Mouse (Mus musculus): Measurements from ENCODE around the gene Gcnt2. TPM values are rescaled to one million over a fixed set of nuclear protein-coding genes. Genes with fewer than 3 reads are reported as not detected.
"Not testable (repeated sequence)": the region's sequence is repeated elsewhere in the genome, so short reads cannot be mapped to it uniquely, and the experiment has no call there.

Gene Gcnt2
- polyA plus RNA-seq, 1 experiment = 57.5 TPM

GRCm38 (mm10) chr13:40917161-40918091 is 57.9 kb downstream of the Gcnt2 start:
- peaks cover 2% of the 10 kb centered on the region; the same call in 1 of the 2 replicates for H3K36me3 ChIP-seq (ENCODE audit: control insufficient read depth, insufficient read depth, low read length, poor library complexity, severe bottlenecking)
- no peaks in the 10 kb centered on the region for H3K27me3 ChIP-seq (ENCODE audit: control insufficient read depth, insufficient read depth, low read length, poor library complexity, severe bottlenecking)
- TF ChIP-seq POLR2A (IDR thresholded peaks at IDR 0.05; ENCODE audit: insufficient read depth, low read length) (no peak), EP300 (IDR thresholded peaks at IDR 0.05; ENCODE audit: insufficient read depth, low read depth, low read length) (peak; percentile 98), CTCF (IDR thresholded peaks at IDR 0.05; ENCODE audit: low read depth, low read length) (no peak)
- peak overlapping the region; percentile 96 for H3K27ac ChIP-seq (ENCODE audit: insufficient read depth, low read length)
- H3K9me3 ChIP-seq (replicated peaks; ENCODE audit: control insufficient read depth, insufficient read depth, low read length, poor library complexity, severe bottlenecking) = no peaks in the 10 kb centered on the region
- H3K4me1 ChIP-seq (ENCODE audit: control insufficient read depth, insufficient read depth, low read length) = peaks cover 7% of the 10 kb centered on the region
- peak overlapping the region; percentile 73 for H3K9ac ChIP-seq (ENCODE audit: low read depth, poor library complexity, severe bottlenecking)
- H3K4me3 ChIP-seq (ENCODE audit: low read depth, low read length) = peak overlapping the region; percentile 85

DNA sequence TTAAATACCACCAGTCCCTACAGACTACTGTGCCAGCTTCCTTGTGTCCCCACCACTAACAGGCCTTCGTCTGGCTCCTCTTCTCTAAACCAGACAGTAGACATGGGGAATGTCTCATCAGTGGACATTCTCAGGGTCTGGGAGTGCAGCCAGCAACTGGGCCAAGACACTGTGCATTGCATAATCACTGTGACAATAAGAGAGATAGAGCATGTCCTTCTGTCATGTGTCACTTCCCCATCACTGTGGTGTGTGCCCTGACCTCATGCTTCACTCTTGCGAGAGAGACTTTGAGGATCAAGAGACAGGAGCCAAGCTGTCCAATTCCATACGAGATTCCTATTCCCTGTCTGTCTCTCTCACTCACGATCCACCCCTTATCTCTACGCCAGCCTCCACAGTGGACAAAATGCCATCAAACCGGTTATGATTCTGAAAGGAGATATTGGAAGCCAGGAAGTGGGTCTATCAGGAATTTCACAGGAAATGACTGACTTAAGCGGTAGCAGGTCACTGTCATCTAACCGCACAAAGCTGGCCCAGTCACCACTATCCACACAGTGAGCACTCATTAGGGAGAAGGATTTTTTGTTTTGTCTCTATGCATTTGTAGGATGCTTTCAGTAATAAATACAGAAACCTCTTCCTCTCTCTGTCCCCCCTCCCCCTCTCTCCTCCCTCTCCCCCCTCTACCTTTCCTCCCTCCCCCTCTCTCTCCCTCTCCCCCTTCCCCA is 61.9 kb downstream of the Gcnt2 start:
- H3K4me3 ChIP-seq (ENCODE audit: low read depth, low read length) = 0 out of 2 replicates have a peak overlapping the region, but pooled peaks have one; percentile 9
- no peak for TF ChIP-seq POLR2A (IDR thresholded peaks at IDR 0.05; ENCODE audit: insufficient read depth, low read length)
- no peak for TF ChIP-seq EP300 (IDR thresholded peaks at IDR 0.05; ENCODE audit: insufficient read depth, low read depth, low read length)
- no peak for TF ChIP-seq CTCF (IDR thresholded peaks at IDR 0.05; ENCODE audit: low read depth, low read length)
- H3K9ac ChIP-seq (ENCODE audit: low read depth, poor library complexity, severe bottlenecking) = no peak overlapping the region
- peaks cover 9% of the 10 kb centered on the region for H3K4me1 ChIP-seq (ENCODE audit: control insufficient read depth, insufficient read depth, low read length)
- H3K27me3 ChIP-seq (ENCODE audit: control insufficient read depth, insufficient read depth, low read length, poor library complexity, severe bottlenecking) = no peaks in the 10 kb centered on the region
- peaks cover 13% of the 10 kb centered on the region; the same call in 1 of the 2 replicates for H3K36me3 ChIP-seq (ENCODE audit: control insufficient read depth, insufficient read depth, low read length, poor library complexity, severe bottlenecking)
- no peaks in the 10 kb centered on the region for H3K9me3 ChIP-seq (replicated peaks; ENCODE audit: control insufficient read depth, insufficient read depth, low read length, poor library complexity, severe bottlenecking)
- H3K27ac ChIP-seq (ENCODE audit: insufficient read depth, low read length) = peak overlapping the region; percentile 38; the same call in 1 of the 2 replicates

- no peak for TF ChIP-seq POLR2A (IDR thresholded peaks at IDR 0.05; ENCODE audit: insufficient read depth, low read length)
- no peak for TF ChIP-seq EP300 (IDR thresholded peaks at IDR 0.05; ENCODE audit: insufficient read depth, low read depth, low read length)
- no peak for TF ChIP-seq CTCF (IDR thresholded peaks at IDR 0.05; ENCODE audit: low read depth, low read length)
- H3K36me3 ChIP-seq (ENCODE audit: control insufficient read depth, insufficient read depth, low read length, poor library complexity, severe bottlenecking) = peaks cover 13% of the 10 kb centered on the region; the same call in 1 of the 2 replicates
Observed at GRCm38 (mm10) chr13:40922311-40922877, 62.8 kb downstream of the Gcnt2 start.

DNA sequence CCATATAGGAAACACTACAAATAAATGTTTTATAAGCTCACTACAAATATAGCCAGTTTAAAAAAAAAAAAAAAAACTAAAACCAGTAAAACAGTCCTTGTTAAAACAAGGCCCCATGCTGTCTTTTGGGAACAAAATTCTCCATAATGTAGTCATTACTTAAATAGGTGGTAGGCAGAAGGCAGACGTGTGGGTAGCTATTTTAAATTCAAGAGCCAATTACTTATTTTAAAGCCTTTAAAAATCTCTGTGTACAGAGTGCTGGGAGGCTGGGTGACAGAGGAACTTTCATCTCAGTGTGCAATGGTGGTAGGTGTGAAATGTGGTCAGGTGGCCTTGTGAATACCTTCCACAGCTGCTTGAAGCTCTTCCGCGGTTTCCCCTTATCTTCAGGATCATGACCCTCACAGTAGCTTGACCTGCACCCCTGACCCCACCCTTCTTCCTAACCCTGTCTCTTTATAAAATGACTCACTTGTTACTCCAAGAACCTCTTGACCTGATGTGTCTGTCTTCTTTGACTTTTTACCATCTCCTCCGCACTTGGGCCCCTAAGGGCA is 64.3 kb downstream of the Gcnt2 start:
- peaks cover 9% of the 10 kb centered on the region for H3K4me1 ChIP-seq (ENCODE audit: control insufficient read depth, insufficient read depth, low read length)
- no peak overlapping the region for H3K9ac ChIP-seq (ENCODE audit: low read depth, poor library complexity, severe bottlenecking)
- no peaks in the 10 kb centered on the region for H3K9me3 ChIP-seq (replicated peaks; ENCODE audit: control insufficient read depth, insufficient read depth, low read length, poor library complexity, severe bottlenecking)
- no peak overlapping the region for H3K4me3 ChIP-seq (ENCODE audit: low read depth, low read length)
- TF ChIP-seq EP300 (IDR thresholded peaks at IDR 0.05; ENCODE audit: insufficient read depth, low read depth, low read length) = no peak
- TF ChIP-seq CTCF (IDR thresholded peaks at IDR 0.05; ENCODE audit: low read depth, low read length) = no peak
- TF ChIP-seq POLR2A (IDR thresholded peaks at IDR 0.05; ENCODE audit: insufficient read depth, low read length) = no peak
- peak overlapping the region; percentile 31; the same call in 1 of the 2 replicates for H3K27ac ChIP-seq (ENCODE audit: insufficient read depth, low read length)
- peaks cover 17% of the 10 kb centered on the region; the same call in 1 of the 2 replicates for H3K36me3 ChIP-seq (ENCODE audit: control insufficient read depth, insufficient read depth, low read length, poor library complexity, severe bottlenecking)
- no peaks in the 10 kb centered on the region for H3K27me3 ChIP-seq (ENCODE audit: control insufficient read depth, insufficient read depth, low read length, poor library complexity, severe bottlenecking)

More at GRCm38 (mm10) chr13:40922311-40922877, 62.8 kb downstream of the Gcnt2 start:
- Histone ChIP-seq H3K27me3 (ENCODE audit: control insufficient read depth, insufficient read depth, low read length, poor library complexity, severe bottlenecking) (no peaks in the 10 kb centered on the region), H3K27ac (ENCODE audit: insufficient read depth, low read length) (peak overlapping the region; percentile 46; the same call in 1 of the 2 replicates), H3K9ac (ENCODE audit: low read depth, poor library complexity, severe bottlenecking) (no peak overlapping the region), H3K4me1 (ENCODE audit: control insufficient read depth, insufficient read depth, low read length) (peaks cover 9% of the 10 kb centered on the region), H3K9me3 (replicated peaks; ENCODE audit: control insufficient read depth, insufficient read depth, low read length, poor library complexity, severe bottlenecking) (no peaks in the 10 kb centered on the region), H3K4me3 (ENCODE audit: low read depth, low read length) (no peak overlapping the region)

DNA sequence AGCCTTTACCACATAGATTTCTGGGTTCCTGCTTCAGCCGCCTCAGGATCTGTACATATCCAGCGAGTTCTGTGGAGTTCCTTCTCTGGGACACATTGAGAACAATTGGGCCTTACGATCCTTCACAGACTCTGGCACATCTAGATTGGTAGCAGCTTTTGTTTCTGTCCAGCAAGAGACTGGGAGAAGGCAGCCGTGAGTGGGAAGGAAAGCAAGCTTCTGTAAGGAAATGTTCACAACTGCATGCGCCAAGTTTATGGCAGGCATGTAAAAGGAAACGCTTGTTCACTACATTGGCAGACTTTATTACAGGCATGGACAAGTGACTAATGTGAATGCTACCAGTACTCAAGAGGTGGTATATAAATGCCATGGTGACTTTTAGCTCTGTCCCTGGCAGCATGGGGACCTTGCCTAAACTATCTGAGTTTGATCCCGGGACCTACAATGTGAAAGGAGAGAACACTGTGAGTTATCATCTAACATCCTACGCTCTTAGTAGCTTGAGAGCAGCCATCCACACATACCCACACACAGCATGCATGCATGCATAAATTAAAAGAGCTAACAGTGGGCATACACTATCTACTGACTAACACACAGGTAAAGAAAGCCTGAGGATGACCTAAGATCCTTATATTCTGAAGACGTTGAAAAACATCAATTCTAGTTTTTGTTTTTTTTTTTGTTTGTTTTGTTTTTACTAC is 68.8 kb downstream of the Gcnt2 start:
- Histone ChIP-seq H3K27ac (ENCODE audit: insufficient read depth, low read length) (no peak overlapping the region), H3K4me3 (ENCODE audit: low read depth, low read length) (no peak overlapping the region), H3K4me1 (ENCODE audit: control insufficient read depth, insufficient read depth, low read length) (peaks cover 1% of the 10 kb centered on the region), H3K9me3 (replicated peaks; ENCODE audit: control insufficient read depth, insufficient read depth, low read length, poor library complexity, severe bottlenecking) (no peaks in the 10 kb centered on the region), H3K9ac (ENCODE audit: low read depth, poor library complexity, severe bottlenecking) (no peak overlapping the region), H3K27me3 (ENCODE audit: control insufficient read depth, insufficient read depth, low read length, poor library complexity, severe bottlenecking) (no peaks in the 10 kb centered on the region), H3K36me3 (ENCODE audit: control insufficient read depth, insufficient read depth, low read length, poor library complexity, severe bottlenecking) (peaks cover 23% of the 10 kb centered on the region)
- TF ChIP-seq EP300 (IDR thresholded peaks at IDR 0.05; ENCODE audit: insufficient read depth, low read depth, low read length) (no peak), CTCF (IDR thresholded peaks at IDR 0.05; ENCODE audit: low read depth, low read length) (no peak), POLR2A (IDR thresholded peaks at IDR 0.05; ENCODE audit: insufficient read depth, low read length) (no peak)

GRCm38 (mm10) chr13:40931871-40932270 is 72.3 kb downstream of the Gcnt2 start:
- H3K4me1 ChIP-seq (ENCODE audit: control insufficient read depth, insufficient read depth, low read length); H3K4me3 ChIP-seq (ENCODE audit: low read depth, low read length); H3K27ac ChIP-seq (ENCODE audit: insufficient read depth, low read length); H3K27me3 ChIP-seq (ENCODE audit: control insufficient read depth, insufficient read depth, low read length, poor library complexity, severe bottlenecking); H3K9ac ChIP-seq (ENCODE audit: low read depth, poor library complexity, severe bottlenecking); H3K9me3 ChIP-seq (replicated peaks; ENCODE audit: control insufficient read depth, insufficient read depth, low read length, poor library complexity, severe bottlenecking): not testable (repeated sequence)
- H3K36me3 ChIP-seq (ENCODE audit: control insufficient read depth, insufficient read depth, low read length, poor library complexity, severe bottlenecking) = peaks cover 28% of the 10 kb centered on the region

All from ES-Bruce4 (cell line).